Mouse (Mus musculus) CH12.LX (cell line): ENCODE measurements around the gene Krt35. TPM values are rescaled to one million over a fixed set of nuclear protein-coding genes. Genes with fewer than 3 reads are reported as not detected.

ENCODE experiments used
- DNase-seq: peaks from one replicate; pipeline ENCODE4 v3.0.0-alpha.2; 2013; ENCODE audit errors: extremely low read depth
- H3K27ac ChIP-seq: 2 replicates; pipeline ENCODE4 v1.5.1; 2012; ENCODE audit warnings: low read depth, mild to moderate bottlenecking, control low read depth, moderate library complexity; ENCODE audit not compliant: insufficient read depth
- H3K27me3 ChIP-seq: replicated peaks from 2 replicates; pipeline ENCODE3; 2012; ENCODE audit warnings: inconsistent platforms
- H3K36me3 ChIP-seq, 2 experiments: replicated peaks in 1 of 2; 2 replicates each; pipeline versions ENCODE3 to v1.6.1; 2012; ENCODE audit warnings: inconsistent platforms in 1 of 2, low read length in 1 of 2, mild to moderate bottlenecking in 1 of 2, mixed read lengths in 1 of 2, moderate library complexity in 1 of 2; ENCODE audit not compliant: control insufficient read depth in 1 of 2, insufficient read depth in 1 of 2
- H3K4me1 ChIP-seq, 2 experiments: 2 replicates each; pipeline ENCODE4 v1.6.1; 2012; ENCODE audit warnings: inconsistent platforms in 1 of 2, moderate library complexity in 1 of 2; ENCODE audit not compliant: insufficient read depth in 2 of 2, control insufficient read depth in 1 of 2
- H3K4me2 ChIP-seq: 2 replicates; pipeline ENCODE4 v1.6.1; 2012; ENCODE audit warnings: low read depth, mild to moderate bottlenecking, control low read depth; ENCODE audit not compliant: poor library complexity, insufficient read depth, severe bottlenecking
- H3K4me3 ChIP-seq, 3 experiments: fragments of 150-350 bp in 1 of 3; sonication (generic) in 1 of 3; replicated peaks in 1 of 3; 2 replicates each; pipeline versions ENCODE3 to v1.5.1; 2011 to 2012; ENCODE audit warnings: low read depth in 2 of 3, low read length in 2 of 3, mild to moderate bottlenecking in 2 of 3, moderate library complexity in 2 of 3, control low read depth in 1 of 3, improper control_type of control experiment in 1 of 3, inconsistent platforms in 1 of 3, mixed read lengths in 1 of 3; ENCODE audit not compliant: poor library complexity in 1 of 3
- H3K79me2 ChIP-seq: replicated peaks from 2 replicates; pipeline ENCODE4 v1.6.1; 2012; ENCODE audit warnings: mild to moderate bottlenecking, moderate library complexity; ENCODE audit not compliant: control insufficient read depth, poor library complexity, insufficient read depth, severe bottlenecking; ENCODE audit errors: extremely low read depth
- H3K9ac ChIP-seq: 2 replicates; pipeline ENCODE4 v1.6.1; 2012; ENCODE audit warnings: low read depth, mild to moderate bottlenecking, control low read depth, moderate library complexity; ENCODE audit not compliant: insufficient read depth
- H3K9me3 ChIP-seq: replicated peaks from 2 replicates; pipeline ENCODE3; 2012; ENCODE audit warnings: low read length, inconsistent platforms, mixed read lengths
- CHD1 ChIP-seq: IDR thresholded peaks from 2 replicates; pipeline ENCODE4 v1.6.1; 2012; ENCODE audit warnings: low read depth, low read length, improper control_type of control experiment, inconsistent platforms
- CHD2 ChIP-seq: IDR thresholded peaks from 2 replicates; pipeline ENCODE4 v1.6.1; 2011; ENCODE audit warnings: low read length, improper control_type of control experiment
- CTCF ChIP-seq, 2 experiments: IDR thresholded peaks in 1 of 2; conservative IDR thresholded peaks in 1 of 2; 2 replicates each; pipeline ENCODE4 v1.5.1; 2011 to 2012; ENCODE audit warnings: low read depth in 2 of 2, low read length in 2 of 2, improper control_type of control experiment in 1 of 2, inconsistent platforms in 1 of 2, mild to moderate bottlenecking in 1 of 2, moderate library complexity in 1 of 2
- ELF1 ChIP-seq: IDR thresholded peaks from 2 replicates; pipeline ENCODE4 v1.6.1; 2014; ENCODE audit warnings: low read depth, mild to moderate bottlenecking, inconsistent platforms, low read length, improper control_type of control experiment
- ETS1 ChIP-seq: conservative IDR thresholded peaks from 2 replicates; pipeline ENCODE4 v1.6.1; 2012; ENCODE audit warnings: low read depth, mild to moderate bottlenecking, inconsistent platforms, low read length, improper control_type of control experiment, moderate library complexity
- GABPA ChIP-seq: IDR thresholded peaks from 2 replicates; pipeline ENCODE4 v1.6.1; 2012; ENCODE audit warnings: low read depth, low read length, improper control_type of control experiment, inconsistent platforms; ENCODE audit not compliant: insufficient replicate concordance
- JUN ChIP-seq: IDR thresholded peaks from 2 replicates; pipeline ENCODE4 v1.6.1; 2011; ENCODE audit warnings: low read depth, mild to moderate bottlenecking, low read length, improper control_type of control experiment, moderate library complexity; ENCODE audit not compliant: insufficient read depth
- JUND ChIP-seq: conservative IDR thresholded peaks from 2 replicates; pipeline ENCODE4 v1.6.1; 2011; ENCODE audit warnings: low read depth, low read length, improper control_type of control experiment
- KAT2A ChIP-seq: IDR thresholded peaks from 2 replicates; pipeline ENCODE4 v1.6.1; 2012; ENCODE audit warnings: low read length, improper control_type of control experiment, inconsistent platforms; ENCODE audit not compliant: insufficient replicate concordance
- MAFK ChIP-seq: IDR thresholded peaks from 2 replicates; pipeline ENCODE4 v1.6.1; 2011; ENCODE audit warnings: low read length, improper control_type of control experiment; ENCODE audit not compliant: insufficient replicate concordance
- MAX ChIP-seq: IDR thresholded peaks from 2 replicates; pipeline ENCODE4 v1.6.1; 2011; ENCODE audit warnings: low read length, improper control_type of control experiment
- MAZ ChIP-seq: IDR thresholded peaks from 2 replicates; pipeline ENCODE4 v1.6.1; 2012; ENCODE audit warnings: low read depth, mild to moderate bottlenecking, inconsistent platforms, low read length, improper control_type of control experiment, moderate library complexity
- MEF2A ChIP-seq: IDR thresholded peaks from 2 replicates; pipeline ENCODE4 v1.6.1; 2014; ENCODE audit warnings: low read depth, mild to moderate bottlenecking, inconsistent platforms, low read length, improper control_type of control experiment, borderline replicate concordance
- MXI1 ChIP-seq: IDR thresholded peaks from 2 replicates; pipeline ENCODE4 v1.6.1; 2011; ENCODE audit warnings: mild to moderate bottlenecking, low read depth, low read length, improper control_type of control experiment
- MYC ChIP-seq: IDR thresholded peaks from 2 replicates; pipeline ENCODE4 v1.6.1; 2011; ENCODE audit warnings: low read depth, mild to moderate bottlenecking, improper control_type of control experiment, low read length
- NRF1 ChIP-seq: IDR thresholded peaks from 2 replicates; pipeline ENCODE4 v1.6.1; 2014; ENCODE audit warnings: low read depth, mild to moderate bottlenecking, inconsistent platforms, low read length, improper control_type of control experiment, moderate library complexity
- PAX5 ChIP-seq: IDR thresholded peaks from 2 replicates; pipeline ENCODE4 v1.6.1; 2012; ENCODE audit warnings: low read length, inconsistent platforms, mixed read lengths
- POLR2A ChIP-seq: IDR thresholded peaks from 2 replicates; pipeline ENCODE4 v1.6.1; 2011; ENCODE audit warnings: low read depth, mild to moderate bottlenecking, improper control_type of control experiment, low read length
- POLR2AphosphoS2 ChIP-seq: IDR thresholded peaks from 2 replicates; pipeline ENCODE4 v1.6.1; 2011; ENCODE audit warnings: low read depth, low read length, improper control_type of control experiment
- RAD21 ChIP-seq: IDR thresholded peaks from 2 replicates; pipeline ENCODE4 v1.6.1; 2011; ENCODE audit warnings: low read depth, mild to moderate bottlenecking, low read length, improper control_type of control experiment, moderate library complexity
- SIN3A ChIP-seq: IDR thresholded peaks from 2 replicates; pipeline ENCODE4 v1.6.1; 2012; ENCODE audit warnings: low read length, improper control_type of control experiment, inconsistent platforms
- TCF12 ChIP-seq: IDR thresholded peaks from 2 replicates; pipeline ENCODE4 v1.6.1; 2014; ENCODE audit warnings: low read depth, mild to moderate bottlenecking, inconsistent platforms, low read length, improper control_type of control experiment
- USF1 ChIP-seq: IDR thresholded peaks from 2 replicates; pipeline ENCODE4 v1.6.1; 2014; ENCODE audit warnings: low read depth, mild to moderate bottlenecking, inconsistent platforms, low read length, improper control_type of control experiment
- ZKSCAN1 ChIP-seq: IDR thresholded peaks from 2 replicates; pipeline ENCODE4 v1.6.1; 2012; ENCODE audit warnings: low read depth, inconsistent platforms, low read length, improper control_type of control experiment, borderline replicate concordance
- ZMIZ1 ChIP-seq: IDR thresholded peaks from 2 replicates; pipeline ENCODE4 v1.6.1; 2012; ENCODE audit warnings: low read depth, mild to moderate bottlenecking, inconsistent platforms, low read length, improper control_type of control experiment
- ZNF384 ChIP-seq: IDR thresholded peaks from 2 replicates; pipeline ENCODE4 v1.6.1; 2012; ENCODE audit warnings: low read depth, low read length, improper control_type of control experiment, inconsistent platforms
- dilution Hi-C: fragments of 300-500 bp; cut with MboI; formaldehyde crosslinking; loops from 2 replicates; pipeline ENCODE4 v1.14.3; 2020; ENCODE audit warnings: low sequenced_read_pairs; ENCODE audit not compliant: extremely low pct_unique_long_range_greater_than_20kb, extremely low pct_ligation_motif_present
- in situ Hi-C: fragments of 300-500 bp; cut with MboI; formaldehyde crosslinking; loops from 3 replicates; pipeline ENCODE4 v1.14.3; 2019; ENCODE audit warnings: low sequenced_read_pairs, low pct_ligation_motif_present, low pct_unique_long_range_greater_than_20kb, mixed read lengths
- polyA plus RNA-seq: library from polyadenylated mRNA; unstranded; fragments of >175 nt; gene quantifications from 2 replicates; pipeline ENCODE4 v1.2.1, GENCODE M21; 2012; ENCODE audit warnings: low read depth; ENCODE audit not compliant: insufficient read length
- total RNA-seq, 2 experiments: library from RNA; depleted of rRNA; stranded (reverse); fragments of 300-350 nt in 1 of 2; fragments of >200 nt in 1 of 2; gene quantifications; 2 replicates each; pipeline ENCODE4 v1.2.3; 2012 to 2014

Krt35 gene
- total and polyA plus RNA-seq, 3 experiments, result not detected

GRCm38 (mm10) chr11:100088378-100089025 is 7.5 kb downstream of the Krt35 start:
- dilution Hi-C loops, result no loop called here
- no peak overlapping the region for H3K4me3 ChIP-seq

GRCm38 (mm10) chr11:100087861-100088260 is 8.2 kb downstream of the Krt35 start, which contains the start of gene Krt32:
Krt32 (minus strand) TSS chr11:100088226.
- H3K4me2 ChIP-seq, result no peak within 1 kb of the TSS
- H3K4me1 ChIP-seq, result no peaks in the 10 kb centered on the region
- H3K36me3 ChIP-seq, result no peaks in the 10 kb centered on the region
- dilution Hi-C loops, result no loop called here
- in situ Hi-C loops, result no loop called here
- peaks cover 93% of the 10 kb centered on the region for H3K27me3 ChIP-seq
- no peak for DNase-seq
- no peak within 1 kb of the TSS for H3K9ac ChIP-seq
- H3K27ac ChIP-seq, result no peak within 1 kb of the TSS
- H3K9me3 ChIP-seq, result peaks cover 10% of the 10 kb centered on the region
- no peaks in the 10 kb centered on the region for H3K79me2 ChIP-seq
- no peak for TF ChIP-seq SIN3A
- no peak for TF ChIP-seq PAX5
- no peak for TF ChIP-seq JUN
- no peak for TF ChIP-seq ZNF384
- no peak for TF ChIP-seq CTCF (conservative IDR thresholded peaks at IDR 0.05 in 1 of 2, IDR thresholded peaks at IDR 0.05 in 1 of 2; ENCODE audit: low read depth in 2 of 2, low read length in 2 of 2)
- no peak for TF ChIP-seq CHD2
- no peak for TF ChIP-seq USF1
- no peak within 1 kb of the TSS for H3K4me3 ChIP-seq

More at GRCm38 (mm10) chr11:100088378-100089025, 7.5 kb downstream of the Krt35 start:
- Histone ChIP-seq H3K36me3 (no peaks in the 10 kb centered on the region), H3K4me2 (no peak overlapping the region), H3K9ac (no peak overlapping the region), H3K79me2 (no peaks in the 10 kb centered on the region), H3K27me3 (peaks cover 93% of the 10 kb centered on the region), H3K27ac (no peak overlapping the region), H3K9me3 (peaks cover 10% of the 10 kb centered on the region), H3K4me1 (no peaks in the 10 kb centered on the region)
- TF ChIP-seq MAX (no peak), POLR2A (no peak), GABPA (no peak), POLR2AphosphoS2 (no peak), ELF1 (no peak), ZMIZ1 (no peak), PAX5 (no peak)
- in situ Hi-C loops, result no loop called here
- no peak for DNase-seq

GRCm38 (mm10) chr11:100073873-100074272 is 22.2 kb downstream of the Krt35 start:
- no peak overlapping the region for H3K4me3 ChIP-seq
- H3K36me3 ChIP-seq, result no peaks in the 10 kb centered on the region
- DNase-seq, result no peak
- no peak for TF ChIP-seq MXI1
- TF ChIP-seq KAT2A, result no peak
- no peak for TF ChIP-seq MAFK
- no peak for TF ChIP-seq RAD21
- TF ChIP-seq JUND, result no peak
- no peak for TF ChIP-seq MEF2A
- TF ChIP-seq MAZ, result no peak
- no peak for TF ChIP-seq POLR2A
- no peak for TF ChIP-seq NRF1
- TF ChIP-seq CHD1, result no peak
- no peak for TF ChIP-seq TCF12
- no peak for TF ChIP-seq MAX
- no peak for TF ChIP-seq ZKSCAN1
- no peak for TF ChIP-seq MYC
- TF ChIP-seq SIN3A, result no peak
- no peak for TF ChIP-seq CTCF (conservative IDR thresholded peaks at IDR 0.05 in 1 of 2, IDR thresholded peaks at IDR 0.05 in 1 of 2; ENCODE audit: low read depth in 2 of 2, low read length in 2 of 2)
- no peak for TF ChIP-seq ETS1
- no peak overlapping the region for H3K4me2 ChIP-seq
- in situ Hi-C loops (no loop called here), dilution Hi-C loops (no loop called here)
- H3K9me3 ChIP-seq, result no peaks in the 10 kb centered on the region
- H3K4me1 ChIP-seq, result no peaks in the 10 kb centered on the region
- H3K79me2 ChIP-seq, result no peaks in the 10 kb centered on the region
- peaks cover 96% of the 10 kb centered on the region for H3K27me3 ChIP-seq
- no peak overlapping the region for H3K9ac ChIP-seq
- H3K27ac ChIP-seq, result no peak overlapping the region
